Mouse (Mus musculus) myocyte (in vitro differentiated cells): ENCODE measurements around the gene Pml.

ENCODE experiments used
- E2F4 ChIP-seq: IDR thresholded peaks from one replicate; pipeline ENCODE4 v1.6.1; 2011; ENCODE audit warnings: mild to moderate bottlenecking, control low read depth, moderate library complexity; ENCODE audit not compliant: insufficient read depth
- MYOD1 ChIP-seq, 3 experiments: IDR thresholded peaks; one replicate each; pipeline ENCODE4 v1.6.1; 2011; ENCODE audit warnings: control low read depth in 2 of 3, low read depth in 2 of 3, mild to moderate bottlenecking in 2 of 3, moderate library complexity in 1 of 3; ENCODE audit not compliant: insufficient read length in 2 of 3, control insufficient read depth in 1 of 3
- POLR2A ChIP-seq: IDR thresholded peaks from one replicate; pipeline ENCODE4 v1.6.1; 2011; ENCODE audit warnings: low read depth, mild to moderate bottlenecking, control low read depth, moderate library complexity; ENCODE audit not compliant: insufficient read length
- TCF3 ChIP-seq: IDR thresholded peaks from one replicate; pipeline ENCODE4 v1.6.1; 2011; ENCODE audit warnings: low read depth, control low read depth; ENCODE audit not compliant: insufficient read length
- USF1 ChIP-seq: IDR thresholded peaks from one replicate; pipeline ENCODE4 v1.6.1; 2011; ENCODE audit warnings: low read depth, mild to moderate bottlenecking, control low read depth, moderate library complexity

- no peak for TF ChIP-seq POLR2A
- TF ChIP-seq USF1, result no peak
- no peak for TF ChIP-seq E2F4
- no peak for TF ChIP-seq MYOD1 (IDR thresholded peaks at IDR 0.05; ENCODE audit: control insufficient read depth in 1 of 3, insufficient read length in 2 of 3, low read depth in 2 of 3)
- no peak for TF ChIP-seq TCF3
These were observed 23.4 kb downstream of the Pml start for GRCm38 (mm10) chr9:58225915-58226913.
